Mouse (Mus musculus): ENCODE results near the gene Slc43a2. TPM values are rescaled to one million over a fixed set of nuclear protein-coding genes. Genes with fewer than 3 reads are reported as not detected.
A peak's percentile ranks its signal among the peaks of the same experiment; 100 is the strongest.
"Not testable (repeated sequence)": the region's sequence is repeated elsewhere in the genome, so short reads cannot be mapped to it uniquely, and the experiment has no call there.

The Slc43a2 gene
- total RNA-seq, 2 experiments from 2014 or later: 49.9 to 50.9 TPM

DNA sequence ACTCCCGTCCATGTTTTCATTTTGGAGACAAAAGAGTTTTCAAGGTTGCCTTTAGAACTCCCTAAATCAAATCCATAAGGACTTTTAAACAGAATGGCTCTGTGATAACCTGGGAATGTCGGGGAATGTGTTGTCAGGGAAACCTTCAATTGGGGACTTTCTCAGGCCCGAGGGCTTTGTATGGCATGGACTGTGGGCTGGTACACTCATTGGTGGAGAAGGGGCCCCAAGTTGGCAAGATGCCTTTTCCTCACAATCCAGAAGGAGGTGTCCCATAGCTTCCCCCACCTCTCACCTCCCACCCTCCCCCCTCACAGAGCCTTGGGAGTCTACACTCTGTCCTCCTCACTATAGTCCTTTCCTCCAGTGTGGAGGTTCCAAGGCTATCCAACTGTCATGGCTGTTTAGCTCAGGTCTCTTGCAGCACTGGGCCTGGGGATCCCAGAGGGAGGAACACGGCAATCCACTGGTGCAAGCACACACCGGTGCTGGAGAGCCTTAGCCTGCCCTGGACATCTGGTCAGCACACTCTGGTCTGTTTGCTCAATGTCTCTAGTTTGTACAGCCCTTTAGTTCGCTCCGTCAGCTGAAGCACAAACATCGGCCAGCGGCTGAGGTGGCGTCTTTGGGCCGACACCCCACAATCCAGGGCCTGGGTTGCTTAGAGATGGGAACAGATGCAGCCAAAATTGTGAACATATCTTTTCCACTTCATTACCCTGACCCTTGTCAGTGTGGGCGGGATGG, 18.9 kb downstream of the Slc43a2 start:
- DNase-seq (ENCODE audit: low spot score in 2 of 2): no peak

DNA sequence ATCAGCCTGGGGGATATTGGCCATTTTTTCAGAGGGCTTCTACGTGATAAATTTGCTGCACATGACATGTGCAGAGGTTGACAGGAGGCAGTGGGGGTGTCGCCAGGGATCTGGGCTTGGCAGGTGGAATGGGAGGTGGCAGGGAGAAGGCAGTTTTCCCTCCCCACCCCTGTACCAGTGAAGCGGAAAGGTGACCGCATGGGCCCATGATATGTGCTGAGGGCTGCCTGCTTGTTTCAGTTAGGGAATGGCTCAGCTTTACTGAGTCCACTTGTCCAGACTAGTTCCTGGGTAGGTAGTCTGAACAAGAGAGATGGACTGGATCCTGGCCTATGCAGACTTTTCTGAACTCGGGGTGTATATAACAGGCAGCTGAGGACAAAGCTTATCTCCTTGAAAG, 19.8 kb downstream of the Slc43a2 start:
- DNase-seq (ENCODE audit: low spot score in 2 of 2): no peak

GRCm38 (mm10) chr11:75551961-75552441, 20.5 kb downstream of the Slc43a2 start:
- DNase-seq (ENCODE audit: low spot score in 2 of 2): no peak

- DNase-seq (ENCODE audit: low spot score in 2 of 2): no peak
Measured at GRCm38 (mm10) chr11:75552906-75553482, 21.5 kb downstream of the Slc43a2 start.

- DNase-seq (ENCODE audit: low spot score in 2 of 2): not testable (repeated sequence)
Measured at GRCm38 (mm10) chr11:75556006-75556405, 24.5 kb downstream of the Slc43a2 start.

DNA sequence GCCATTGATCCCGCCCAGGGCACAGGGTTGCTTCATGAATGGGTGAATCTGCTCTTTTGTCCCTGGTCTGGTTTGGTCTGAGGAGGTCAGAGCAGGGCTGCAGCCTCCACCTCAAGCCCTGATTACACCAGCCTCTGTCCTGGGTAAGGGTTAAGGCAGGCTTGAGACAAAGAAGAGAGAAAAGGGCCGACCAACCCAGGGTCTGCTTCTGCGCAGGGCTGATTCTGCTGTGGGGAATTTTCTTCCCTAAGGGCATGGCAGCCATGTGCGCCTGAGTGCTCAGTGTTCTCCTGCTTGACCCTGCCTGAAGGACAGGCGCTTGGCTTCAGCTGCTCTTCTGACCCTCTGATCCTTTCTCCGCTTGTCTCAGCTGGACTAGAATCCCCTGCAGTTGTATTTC, 25.6 kb downstream of the Slc43a2 start:
- no peak for DNase-seq (ENCODE audit: low spot score in 2 of 2)

DNA sequence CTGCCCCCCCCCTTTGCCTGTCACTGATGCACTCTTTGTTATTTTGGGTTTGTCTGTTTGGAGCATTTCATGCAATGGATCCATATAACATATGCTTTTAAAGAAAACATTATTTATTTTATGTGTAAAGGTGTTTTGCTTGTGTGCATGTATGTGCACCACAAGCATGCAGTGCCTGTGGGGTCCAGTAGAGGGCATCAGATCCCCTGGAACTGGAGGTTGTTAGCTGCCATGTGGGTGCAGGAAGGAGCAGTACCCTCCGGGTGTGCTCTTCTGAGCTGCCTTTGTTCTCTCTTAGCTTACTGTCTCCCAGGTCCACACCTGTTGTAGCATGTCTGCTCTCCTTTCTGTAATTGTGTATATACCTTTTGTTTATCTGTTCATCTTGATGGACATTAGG, 26.6 kb downstream of the Slc43a2 start:
- no peak for DNase-seq (ENCODE audit: low spot score in 2 of 2)

DNA sequence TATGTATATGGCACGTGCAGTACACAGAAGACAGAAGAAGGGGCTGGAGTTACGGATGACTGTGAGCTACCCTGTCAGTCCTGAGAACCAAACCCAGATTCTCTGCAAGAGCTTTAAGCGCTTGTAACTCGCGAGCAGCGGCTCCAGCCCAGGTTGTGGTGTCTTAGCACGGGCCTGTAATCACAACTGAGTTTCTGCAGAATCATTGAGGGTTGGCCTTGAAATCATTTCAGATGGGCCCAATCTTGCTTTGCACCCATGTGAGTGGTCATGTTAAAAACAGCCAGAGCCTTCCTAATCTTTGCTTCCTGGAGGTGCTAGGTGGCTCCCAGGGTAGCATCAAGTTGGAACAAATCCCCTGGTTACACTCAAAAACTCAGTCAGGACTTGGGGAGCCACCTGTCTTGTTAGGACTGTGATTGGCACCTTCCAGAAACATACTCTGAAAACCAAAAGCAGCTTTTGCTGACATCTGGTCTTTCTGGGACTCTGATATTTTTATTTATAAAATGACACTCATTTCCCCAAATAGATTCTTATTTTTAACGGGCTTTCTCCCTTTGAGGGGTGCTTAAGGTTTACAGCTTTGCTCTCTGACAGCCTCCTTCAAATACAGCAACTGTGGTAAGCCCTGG, 28.5 kb downstream of the Slc43a2 start:
- no peak for DNase-seq (ENCODE audit: low spot score in 2 of 2)

GRCm38 (mm10) chr11:75560530-75561409, 29.3 kb downstream of the Slc43a2 start:
- no peak for DNase-seq (ENCODE audit: low spot score in 2 of 2)

DNA sequence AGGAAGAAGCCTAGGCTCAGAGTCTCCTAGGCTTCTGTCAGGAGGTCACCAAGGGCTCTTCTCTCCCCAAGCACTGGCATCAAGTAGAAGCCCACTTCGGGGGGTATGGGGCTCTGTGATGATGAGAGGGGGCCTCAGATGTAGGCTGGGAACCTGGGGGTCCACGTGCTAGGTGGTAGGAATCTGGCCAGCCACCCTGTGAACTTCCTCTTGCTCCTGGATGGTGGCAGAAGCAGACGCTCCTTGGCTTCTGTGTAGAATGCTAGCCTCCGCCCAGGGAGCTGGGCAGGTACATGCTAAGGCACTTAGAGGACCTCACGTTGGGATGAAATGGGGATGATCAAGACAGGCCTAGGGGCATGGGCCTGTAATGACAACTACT, 29.9 kb downstream of the Slc43a2 start:
- no peak for DNase-seq (ENCODE audit: low spot score in 2 of 2)

DNA sequence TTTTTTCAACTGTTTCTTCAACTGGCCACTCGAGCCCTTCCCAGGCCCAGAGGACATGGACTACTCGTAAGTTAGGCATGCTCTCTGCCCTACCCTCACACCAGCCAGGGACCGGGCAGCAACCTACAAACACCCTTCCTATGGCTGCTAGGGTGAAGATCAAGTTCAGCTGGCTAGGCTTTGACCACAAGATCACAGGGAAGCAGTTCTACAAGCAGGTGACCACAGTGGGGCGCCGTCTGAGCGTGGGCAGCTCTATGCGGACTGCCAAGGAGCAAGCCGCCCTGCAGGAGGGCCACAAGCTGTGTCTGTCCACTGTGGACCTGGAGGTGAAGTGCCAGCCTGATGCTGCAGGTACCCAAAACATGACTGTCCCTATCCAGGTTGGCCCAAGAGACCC, 31.3 kb downstream of the Slc43a2 start:
- DNase-seq (ENCODE audit: low spot score in 2 of 2): no peak

DNA sequence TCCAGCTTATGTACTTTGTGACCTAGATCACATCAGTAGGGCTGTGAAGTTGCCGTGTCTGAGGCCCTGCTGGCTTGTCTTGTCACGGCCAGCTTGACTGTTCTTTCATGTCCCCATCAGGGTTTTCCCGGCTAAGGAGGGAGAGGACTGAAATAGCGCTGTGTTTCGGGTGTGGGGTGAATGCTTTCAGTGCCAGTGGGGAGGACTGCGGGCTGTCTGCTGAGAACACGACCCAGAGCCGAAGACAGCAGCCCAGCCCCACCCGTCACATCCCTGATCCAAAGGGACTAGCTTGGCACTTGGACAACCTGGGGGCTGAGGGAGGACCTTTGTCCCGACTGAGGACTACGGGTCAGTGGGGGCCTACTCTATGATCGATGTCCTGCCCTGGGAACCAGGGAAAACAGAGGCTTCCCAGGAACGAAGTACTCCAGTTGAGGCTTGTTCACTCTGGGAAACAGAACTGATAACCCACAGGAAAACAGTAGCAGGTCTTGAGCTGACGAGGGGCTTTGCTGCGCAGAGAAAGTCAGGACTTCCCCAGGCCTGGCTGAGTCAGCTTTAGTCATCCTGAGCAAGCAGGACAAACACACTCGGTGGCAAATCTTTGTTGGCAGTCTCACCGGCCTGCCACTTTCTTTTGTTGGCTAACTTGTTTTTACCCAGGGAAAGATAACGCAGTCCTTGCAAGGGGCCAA, 32.5 kb downstream of the Slc43a2 start:
- peak in 1 of 2 experiments; percentile 36 for DNase-seq (ENCODE audit: low spot score in 2 of 2)

DNA sequence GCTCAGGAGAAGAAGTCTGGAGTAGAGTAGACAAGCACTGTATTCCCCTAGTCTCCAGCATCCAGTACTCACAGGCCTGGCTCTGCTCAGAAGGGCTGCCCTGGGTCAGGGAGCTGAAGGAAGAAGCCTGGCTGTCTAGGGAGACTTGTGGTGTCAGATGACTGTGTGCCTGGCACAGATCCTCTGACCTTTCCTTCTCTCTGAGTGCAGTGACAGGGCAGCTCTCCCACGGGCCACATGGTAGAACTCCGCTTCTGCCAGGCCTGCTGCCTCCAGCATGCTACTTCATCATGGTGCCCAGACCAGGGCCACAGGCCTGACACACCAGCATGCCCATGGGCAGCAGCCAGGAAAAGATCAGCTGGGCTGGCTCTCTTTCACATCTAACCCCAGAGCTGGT, 34.4 kb downstream of the Slc43a2 start:
- no peak for DNase-seq (ENCODE audit: low spot score in 2 of 2)

GRCm38 (mm10) chr11:75566276-75567196, 35.0 kb downstream of the Slc43a2 start:
- no peak for DNase-seq (ENCODE audit: low spot score in 2 of 2)

GRCm38 (mm10) chr11:75567346-75568114, 36.0 kb downstream of the Slc43a2 start:
- no peak for DNase-seq (ENCODE audit: low spot score in 2 of 2)

GRCm38 (mm10) chr11:75568115-75568511, 36.6 kb downstream of the Slc43a2 start:
- DNase-seq (ENCODE audit: low spot score in 2 of 2): no peak

DNA sequence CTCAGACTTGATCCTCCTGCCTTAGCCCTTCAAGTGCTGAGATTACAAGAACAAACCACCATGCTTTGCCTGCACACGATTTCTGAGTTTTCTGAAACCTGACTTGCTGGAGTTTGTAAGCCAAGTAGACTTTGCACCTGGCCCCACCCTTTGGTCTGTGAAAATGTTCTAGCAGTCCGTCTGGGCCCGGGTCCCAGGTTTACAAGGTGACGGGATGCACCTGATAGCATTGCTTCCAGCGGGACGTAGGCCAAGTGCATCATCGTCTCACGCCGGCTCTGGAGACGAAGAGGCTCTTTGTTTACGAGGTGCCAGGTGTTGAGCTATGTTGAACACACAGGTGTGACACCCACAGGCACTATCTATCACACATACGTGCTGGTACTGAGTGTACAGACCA, 37.5 kb downstream of the Slc43a2 start:
- DNase-seq (ENCODE audit: low spot score in 2 of 2): no peak

DNA sequence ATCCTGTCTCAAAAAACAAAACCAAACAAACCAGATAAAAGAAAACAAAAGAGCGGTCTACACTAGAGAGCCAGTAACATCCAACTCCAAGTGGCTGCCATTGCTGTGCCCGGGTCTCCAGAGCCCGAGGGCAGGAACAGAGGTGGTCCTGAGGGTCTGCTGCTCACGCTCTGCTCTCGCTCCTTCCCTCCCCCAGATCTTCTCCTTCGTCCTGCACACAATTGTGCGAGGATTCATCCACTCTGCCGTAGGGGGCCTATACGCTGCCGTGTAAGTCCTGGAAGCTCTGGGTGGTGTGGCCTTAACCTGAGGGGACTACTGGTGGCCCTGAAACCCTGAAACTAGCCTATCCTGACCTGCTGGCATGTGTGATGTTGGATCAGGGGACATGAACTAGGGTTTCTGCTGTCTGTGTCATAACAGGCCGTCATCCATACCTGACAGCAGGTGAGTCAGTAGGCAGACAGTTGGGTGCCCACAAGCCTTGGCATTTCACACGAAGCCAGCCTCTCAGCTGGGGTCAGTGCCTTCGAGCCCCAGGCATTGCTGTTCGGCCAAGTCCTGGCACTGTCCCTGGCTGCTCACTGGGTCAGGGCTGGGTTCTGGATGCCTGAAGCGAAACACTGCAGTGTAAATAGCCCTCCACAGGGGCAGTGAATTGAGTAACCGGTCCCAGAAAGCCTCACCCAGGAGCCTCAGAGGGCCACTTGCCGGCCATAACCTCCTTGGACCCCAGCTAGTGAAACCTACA, 39.1 kb downstream of the Slc43a2 start:
- no peak for DNase-seq (ENCODE audit: low spot score in 2 of 2)
